Mouse (Mus musculus) T-cell, adult 66 days (primary cell): ENCODE measurements around the gene Tssk2. TPM values are rescaled to one million over a fixed set of nuclear protein-coding genes. Genes with fewer than 3 reads are reported as not detected.

Experiments
- total RNA-seq, 2 experiments: library from RNA; stranded (reverse); gene quantifications; 3 replicates in 1 of 2; 4 replicates in 1 of 2; pipeline ENCODE4 v1.2.4; 2023

The Tssk2 gene
- not detected for total RNA-seq

GRCm38 (mm10) chr16:17898462-17898861, at the start of gene Tssk2, which contains the start of gene Dgcr2:
Gene Tssk2 (plus strand): TSS chr16:17898637.
Gene Dgcr2 (minus strand): TSS chr16:17898562.

GRCm38 (mm10) chr16:17891567-17891959, 6.9 kb upstream of the Tssk2 start, which contains the start of gene Gm20518:
Gene Gm20518 (minus strand): TSS chr16:17891671.

DNA sequence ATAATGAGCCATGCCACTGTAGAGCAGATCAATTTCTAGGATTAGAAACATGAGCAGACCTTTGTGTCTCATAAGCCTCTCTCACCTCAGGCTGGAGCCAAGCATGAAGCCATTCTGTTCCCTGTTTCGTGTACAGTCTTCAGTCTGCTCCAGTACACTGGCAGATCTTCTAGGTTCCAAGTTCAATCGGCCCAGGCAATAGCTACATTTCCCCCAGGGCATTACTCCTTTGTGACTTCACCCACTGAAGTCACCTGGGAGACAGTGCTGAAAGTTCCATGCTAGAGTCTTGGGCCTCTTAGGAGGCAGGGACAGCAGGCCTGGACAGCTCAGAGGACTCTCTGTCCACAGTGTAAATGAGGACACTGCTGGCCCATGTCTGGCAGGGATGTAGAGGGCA, 4.5 kb upstream of the Tssk2 start, which contains the start of gene Tssk1:
Tssk1 (plus strand) TSS at position 301 of the 400 bp plus-strand sequence.

DNA sequence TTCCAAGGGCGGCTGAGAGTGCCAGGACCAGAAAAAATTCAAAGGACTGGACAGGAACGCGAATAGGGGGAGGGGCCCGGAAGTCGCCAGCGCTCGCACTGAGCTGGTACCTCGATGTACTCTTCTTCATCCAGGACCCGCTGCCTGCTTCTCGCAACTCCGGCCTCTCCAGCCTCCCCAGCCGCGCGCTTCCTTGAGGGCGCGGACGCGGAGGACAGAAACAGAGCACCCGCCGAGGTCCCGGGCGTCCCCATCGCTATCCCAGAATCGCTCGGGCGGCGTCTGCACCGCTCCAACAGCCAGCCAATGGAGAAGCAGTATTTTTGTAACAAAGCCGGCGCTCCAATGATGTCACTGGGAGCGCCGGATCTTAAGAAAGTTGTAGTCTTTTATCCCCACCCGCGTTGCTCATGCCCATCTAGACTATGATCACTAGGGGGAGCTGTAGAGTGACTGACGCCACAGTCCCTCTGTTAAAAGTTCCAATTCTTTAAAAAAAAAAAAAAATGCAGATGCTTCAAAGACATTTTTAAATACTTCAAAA, 12.7 kb downstream of the Tssk2 start, which contains the start of gene Ess2:
Ess2 (minus strand) TSS at position 297 of the 544 bp plus-strand sequence.

GRCm38 (mm10) chr16:17914307-17915249, 16.1 kb downstream of the Tssk2 start, which contains the start of gene Gsc2:
Gene Gsc2 (minus strand): TSS chr16:17915059.

DNA sequence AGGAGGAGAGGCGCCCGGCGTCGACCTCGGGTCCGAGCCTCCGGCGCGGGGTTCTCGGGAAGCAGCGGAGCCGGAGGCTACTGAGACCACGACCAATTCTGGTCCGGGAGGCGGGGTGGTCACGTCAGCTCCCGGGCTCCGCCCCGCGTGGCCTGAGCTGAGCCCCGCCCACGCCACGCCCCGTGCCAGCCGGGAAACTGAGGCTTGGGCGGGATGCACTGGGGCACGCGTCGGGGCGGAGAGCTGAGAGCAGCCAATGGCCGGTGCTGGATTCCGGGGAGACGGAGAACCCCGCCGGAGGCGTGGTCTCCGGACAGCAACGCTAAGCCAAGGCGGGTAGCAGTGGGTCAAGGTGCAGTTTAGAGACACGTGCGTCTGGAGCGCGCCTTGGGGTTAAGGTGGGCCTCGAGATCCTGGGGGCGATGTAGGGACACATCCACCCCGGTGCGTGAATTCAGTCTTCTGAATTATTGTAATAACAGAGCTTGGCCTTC, 29.7 kb downstream of the Tssk2 start, which contains the start of gene Slc25a1:
Slc25a1 (minus strand) TSS at position 133 of the 494 bp plus-strand sequence.

Other genes starting within 250 kb of the Tssk2 start
- gene Med15, start 165.7 kb upstream of the Tssk2 start, total RNA-seq, result 100 to 1,000 TPM; 145 to 163 TPM
- gene Klhl22, start 139.0 kb upstream of the Tssk2 start, total RNA-seq, result 10 to 100 TPM; 19.5 to 22.0 TPM
- 1 to 10 TPM in 1 of 2 experiments, not detected in 1; 1.1 TPM for gene Scarf2, start 101.4 kb upstream of the Tssk2 start, total RNA-seq
- gene B830017H08Rik, start 65.5 kb upstream of the Tssk2 start, total RNA-seq, result not detected
- gene Car15, start 60.3 kb upstream of the Tssk2 start, total RNA-seq, result 10 to 100 TPM; 19.0 to 21.9 TPM
- 1 to 10 TPM; 5.5 to 5.7 TPM for gene Gm20518, start 7.0 kb upstream of the Tssk2 start, total RNA-seq
- not detected for gene Tssk1, start 4.4 kb upstream of the Tssk2 start, total RNA-seq
- gene Dgcr2, start 75 bp upstream of the Tssk2 start, total RNA-seq, result 10 to 100 TPM; 79.5 to 79.9 TPM
- gene Ess2, start 12.7 kb downstream of the Tssk2 start, total RNA-seq, result 10 to 100 TPM; 72.0 to 81.4 TPM
- not detected for gene Gsc2, start 16.4 kb downstream of the Tssk2 start, total RNA-seq
- 10 to 100 TPM; 20.5 to 25.4 TPM for gene Slc25a1, start 29.6 kb downstream of the Tssk2 start, total RNA-seq
- under 1 TPM in 1 of 2 experiments, not detected in 1; 0.79 TPM for gene Vpreb2, start 81.8 kb downstream of the Tssk2 start, total RNA-seq
- 10 to 100 TPM in 1 of 2 experiments, 1 to 10 TPM in 1; 7.5 to 10.2 TPM for gene Dgcr6, start 154.2 kb downstream of the Tssk2 start, total RNA-seq
- 1 to 10 TPM; 4.9 to 6.8 TPM for gene Prodh, start 191.6 kb downstream of the Tssk2 start, total RNA-seq
- gene Rtn4r, start 229.0 kb downstream of the Tssk2 start, total RNA-seq, result not detected